Mouse (Mus musculus) intestine, embryonic 16.5 days (tissue): ENCODE measurements around the gene Cenpi. TPM values are rescaled to one million over a fixed set of nuclear protein-coding genes. Genes with fewer than 3 reads are reported as not detected.
"Not testable (repeated sequence)": the region's sequence is repeated elsewhere in the genome, so short reads cannot be mapped to it uniquely, and the experiment has no call there.

Source experiments
- ATAC-seq: fragments of 200-750 bp; cut with Nextera tagmentation; 2 replicates; pipeline ENCODE4 v1.8.0; 2017; ENCODE audit warnings: moderate TSS enrichment, moderate library complexity
- H3K27ac ChIP-seq: fragments of 300-500 bp; sonication (generic); 2 replicates; pipeline ENCODE4 v1.5.1; 2014; ENCODE audit warnings: mild to moderate bottlenecking, low read length
- H3K27me3 ChIP-seq: fragments of 300-500 bp; sonication (generic); replicated peaks from 2 replicates; pipeline ENCODE4 v1.6.1; 2014; ENCODE audit warnings: low read length, control low read depth, mixed read lengths; ENCODE audit not compliant: control insufficient read depth, insufficient read depth
- H3K36me3 ChIP-seq: fragments of 300-500 bp; sonication (generic); 2 replicates; pipeline ENCODE4 v1.6.1; 2014; ENCODE audit warnings: low read length, control low read depth; ENCODE audit not compliant: control insufficient read depth, insufficient read depth
- H3K4me1 ChIP-seq: fragments of 300-500 bp; sonication (generic); 2 replicates; pipeline ENCODE4 v1.6.1; 2014; ENCODE audit warnings: low read length, control low read depth, mixed read lengths; ENCODE audit not compliant: control insufficient read depth, insufficient read depth
- H3K4me2 ChIP-seq: fragments of 300-500 bp; sonication (generic); 2 replicates; pipeline ENCODE4 v1.6.1; 2014; ENCODE audit warnings: low read depth, low read length, control low read depth
- H3K4me3 ChIP-seq: fragments of 300-500 bp; sonication (generic); 2 replicates; pipeline ENCODE4 v1.5.1; 2014; ENCODE audit warnings: mild to moderate bottlenecking, low read length
- H3K9ac ChIP-seq: fragments of 300-500 bp; sonication (generic); 2 replicates; pipeline ENCODE4 v1.6.1; 2014; ENCODE audit warnings: low read depth, low read length
- H3K9me3 ChIP-seq: fragments of 300-500 bp; sonication (generic); 2 replicates; pipeline ENCODE4 v1.6.1; 2016; ENCODE audit warnings: low read length, control low read depth; ENCODE audit not compliant: control insufficient read depth
- WGBS: fragments of 180-500 bp; shearing (Covaris S2); extraction: QIAGEN DNeasy Blood & Tissue Kit; methylation state at CpG from one replicate; pipeline ENCODE4 v1.1.7; 2014; 5-methylcytosine and 5-hydroxymethylcytosine counted together
- polyA plus RNA-seq: library from polyadenylated mRNA; unstranded; fragments of >200 nt; fragmentation: Nextera tagmentation; extraction: Ambion mirVana; gene quantifications from 2 replicates; pipeline ENCODE4 v1.2.1, GENCODE M21; 2015

The Cenpi gene
- polyA plus RNA-seq, 1 experiment from 2014 or later, result 20.3 TPM

- H3K27ac ChIP-seq, result no peak overlapping the region
- no peaks in the 10 kb centered on the region for H3K36me3 ChIP-seq
- ATAC-seq, result no peak
- H3K4me3 ChIP-seq, result peak overlapping the region; percentile 44
- WGBS, result 37% methylated on average over 9 of the region's 9 CpGs
- no peaks in the 10 kb centered on the region for H3K4me1 ChIP-seq
- H3K9me3 ChIP-seq, result no peaks in the 10 kb centered on the region
- peaks cover 3% of the 10 kb centered on the region; the same call in 1 of the 2 replicates for H3K27me3 ChIP-seq
- no peak overlapping the region for H3K9ac ChIP-seq
- peak overlapping the region; percentile 56 for H3K4me2 ChIP-seq
Observed at GRCm38 (mm10) chrX:134296301-134296700, 11.6 kb upstream of the Cenpi start.

DNA sequence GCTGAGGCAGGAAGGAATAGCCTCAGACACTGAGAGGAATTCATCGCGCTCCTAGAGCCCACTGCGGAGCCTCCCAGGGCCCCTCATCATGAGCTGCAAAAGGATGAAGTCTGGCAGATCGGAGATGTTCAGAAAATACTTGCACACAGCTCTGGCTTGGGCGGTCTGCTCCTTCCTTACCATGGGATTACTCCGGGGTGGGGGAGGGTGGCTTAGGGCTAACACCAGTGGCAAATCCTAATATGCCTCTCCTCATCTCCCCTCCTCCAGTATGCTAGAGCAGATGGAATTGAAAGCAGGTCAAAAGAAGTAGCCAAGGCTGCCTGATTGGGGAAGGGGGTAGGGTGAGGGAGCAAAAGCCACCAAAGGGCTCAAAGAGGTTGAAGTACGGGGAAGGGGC is 11.1 kb upstream of the Cenpi start:
- H3K36me3 ChIP-seq, result no peaks in the 10 kb centered on the region
- no peaks in the 10 kb centered on the region for H3K9me3 ChIP-seq
- H3K4me1 ChIP-seq, result no peaks in the 10 kb centered on the region
- peaks cover 3% of the 10 kb centered on the region; the same call in 1 of the 2 replicates for H3K27me3 ChIP-seq
- H3K27ac ChIP-seq, result no peak overlapping the region
- 41% methylated on average over 7 of the region's 7 CpGs for WGBS
- no peak overlapping the region for H3K9ac ChIP-seq
- peak overlapping the region; percentile 56; the same call in 1 of the 2 replicates for H3K4me2 ChIP-seq
- no peak; the same call in 1 of the 2 replicates for ATAC-seq
- H3K4me3 ChIP-seq, result peak overlapping the region; percentile 44

- Histone ChIP-seq H3K9me3 (no peaks in the 10 kb centered on the region), H3K4me2 (no peak overlapping the region), H3K9ac (no peak overlapping the region), H3K27me3 (peaks cover 3% of the 10 kb centered on the region; the same call in 1 of the 2 replicates), H3K4me3 (no peak overlapping the region), H3K36me3 (no peaks in the 10 kb centered on the region), H3K4me1 (no peaks in the 10 kb centered on the region), H3K27ac (no peak overlapping the region)
- WGBS, result 50% methylated on average over 4 of the region's 4 CpGs
- peak; percentile 59; the same call in 1 of the 2 replicates for ATAC-seq
Observed at GRCm38 (mm10) chrX:134297195-134297594, 10.7 kb upstream of the Cenpi start.

DNA sequence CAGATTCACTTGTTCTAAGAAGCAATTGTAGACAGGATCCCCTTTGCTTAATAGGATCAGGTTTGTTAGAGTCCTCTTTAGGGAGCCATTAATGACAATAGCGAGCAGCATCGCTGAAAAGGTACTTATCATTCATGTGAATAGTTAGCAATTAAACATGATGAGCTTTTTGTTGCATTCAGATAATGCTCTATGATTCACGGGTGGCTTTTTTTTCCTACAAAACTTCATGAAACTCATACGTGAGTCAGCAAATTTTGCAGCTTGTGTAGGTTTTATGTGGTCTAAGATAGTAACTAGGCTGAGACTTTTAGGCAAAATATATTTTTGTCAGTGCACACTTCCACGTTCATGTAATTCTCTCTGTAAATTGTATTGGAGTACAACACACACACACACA is 7.7 kb upstream of the Cenpi start:
- Histone ChIP-seq H3K9me3 (no peaks in the 10 kb centered on the region), H3K27ac (no peak overlapping the region), H3K36me3 (no peaks in the 10 kb centered on the region), H3K4me2 (no peak overlapping the region), H3K9ac (no peak overlapping the region), H3K4me1 (no peaks in the 10 kb centered on the region), H3K27me3 (peaks cover 3% of the 10 kb centered on the region; the same call in 1 of the 2 replicates), H3K4me3 (no peak overlapping the region)
- WGBS, result 68% methylated on average over 5 of the region's 5 CpGs
- ATAC-seq, result no peak

- 92% methylated on average over 1 of the region's 1 CpGs for WGBS
- no peak overlapping the region for H3K27ac ChIP-seq
- H3K4me1 ChIP-seq, result no peaks in the 10 kb centered on the region
- H3K36me3 ChIP-seq, result no peaks in the 10 kb centered on the region
- H3K27me3 ChIP-seq, result no peaks in the 10 kb centered on the region
- no peak overlapping the region for H3K4me2 ChIP-seq
- ATAC-seq, result no peak
- no peak overlapping the region for H3K9ac ChIP-seq
- H3K9me3 ChIP-seq, result no peaks in the 10 kb centered on the region
- no peak overlapping the region for H3K4me3 ChIP-seq
Observed at GRCm38 (mm10) chrX:134303287-134303686, 4.6 kb upstream of the Cenpi start.

- Histone ChIP-seq H3K27me3 (no peaks in the 10 kb centered on the region), H3K4me1 (no peaks in the 10 kb centered on the region), H3K4me3 (peak overlapping the region; percentile 49), H3K36me3 (no peaks in the 10 kb centered on the region), H3K4me2 (peak overlapping the region; percentile 51), H3K27ac (no peak overlapping the region), H3K9ac (peak overlapping the region; percentile 64), H3K9me3 (no peaks in the 10 kb centered on the region)
- WGBS, result 21% methylated on average over 9 of the region's 9 CpGs
- peak; percentile 89 for ATAC-seq
Observed at GRCm38 (mm10) chrX:134308275-134308634, 371 bp downstream of the Cenpi start.

DNA sequence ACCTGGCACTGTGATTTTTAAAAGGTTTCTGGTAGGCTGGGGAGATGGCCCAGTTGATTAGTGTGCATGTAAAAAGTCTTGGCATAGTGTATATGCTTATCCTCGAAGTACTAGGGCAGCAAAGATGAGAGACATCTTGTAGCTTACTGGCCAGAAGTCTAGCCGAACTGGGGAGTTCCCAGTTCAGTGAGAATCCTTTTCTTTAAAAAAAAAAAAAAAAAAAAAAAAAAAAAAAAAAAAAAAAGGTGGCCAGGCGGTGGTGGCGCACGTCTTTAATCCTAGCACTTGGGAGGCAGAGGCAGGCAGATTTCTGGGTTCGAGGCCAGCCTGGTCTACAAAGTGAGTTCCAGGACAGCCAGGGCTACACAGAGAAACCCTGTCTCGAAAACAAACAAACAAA is 3.3 kb downstream of the Cenpi start:
- 91% methylated on average over 7 of the region's 7 CpGs for WGBS

GRCm38 (mm10) chrX:134319153-134319932 is 11.5 kb downstream of the Cenpi start:
- Histone ChIP-seq H3K27ac (no peak overlapping the region), H3K36me3 (no peaks in the 10 kb centered on the region), H3K4me2 (no peak overlapping the region), H3K9ac (no peak overlapping the region), H3K4me1 (no peaks in the 10 kb centered on the region), H3K9me3 (no peaks in the 10 kb centered on the region), H3K27me3 (no peaks in the 10 kb centered on the region), H3K4me3 (no peak overlapping the region)
- 80% methylated on average over 2 of the region's 2 CpGs for WGBS
- no peak for ATAC-seq

More for the DNA sequence above, 3.3 kb downstream of the Cenpi start:
- not testable (repeated sequence) for H3K9me3 ChIP-seq, H3K9ac ChIP-seq, H3K4me2 ChIP-seq, H3K4me3 ChIP-seq, H3K27ac ChIP-seq, H3K36me3 ChIP-seq, ATAC-seq, H3K4me1 ChIP-seq, H3K27me3 ChIP-seq

GRCm38 (mm10) chrX:134333280-134333679 is 25.4 kb downstream of the Cenpi start:
- WGBS, result 94% methylated on average over 2 of the region's 2 CpGs
- Histone ChIP-seq H3K9ac (no peak overlapping the region), H3K4me3 (no peak overlapping the region), H3K27me3 (no peaks in the 10 kb centered on the region), H3K36me3 (no peaks in the 10 kb centered on the region), H3K27ac (no peak overlapping the region), H3K4me1 (no peaks in the 10 kb centered on the region), H3K4me2 (no peak overlapping the region), H3K9me3 (no peaks in the 10 kb centered on the region)
- ATAC-seq, result no peak
